Mouse (Mus musculus) liver, embryonic 14.5 days (tissue): ENCODE measurements around the gene Cdc20.

ENCODE experiments used
- CTCF ChIP-seq: IDR thresholded peaks from 2 replicates; pipeline ENCODE4 v1.5.1; 2016; ENCODE audit warnings: antibody characterized with exemption, low read depth, control low read depth
- EP300 ChIP-seq: IDR thresholded peaks from 2 replicates; pipeline ENCODE4 v1.6.1; 2016; ENCODE audit warnings: antibody characterized with exemption, low read depth

DNA sequence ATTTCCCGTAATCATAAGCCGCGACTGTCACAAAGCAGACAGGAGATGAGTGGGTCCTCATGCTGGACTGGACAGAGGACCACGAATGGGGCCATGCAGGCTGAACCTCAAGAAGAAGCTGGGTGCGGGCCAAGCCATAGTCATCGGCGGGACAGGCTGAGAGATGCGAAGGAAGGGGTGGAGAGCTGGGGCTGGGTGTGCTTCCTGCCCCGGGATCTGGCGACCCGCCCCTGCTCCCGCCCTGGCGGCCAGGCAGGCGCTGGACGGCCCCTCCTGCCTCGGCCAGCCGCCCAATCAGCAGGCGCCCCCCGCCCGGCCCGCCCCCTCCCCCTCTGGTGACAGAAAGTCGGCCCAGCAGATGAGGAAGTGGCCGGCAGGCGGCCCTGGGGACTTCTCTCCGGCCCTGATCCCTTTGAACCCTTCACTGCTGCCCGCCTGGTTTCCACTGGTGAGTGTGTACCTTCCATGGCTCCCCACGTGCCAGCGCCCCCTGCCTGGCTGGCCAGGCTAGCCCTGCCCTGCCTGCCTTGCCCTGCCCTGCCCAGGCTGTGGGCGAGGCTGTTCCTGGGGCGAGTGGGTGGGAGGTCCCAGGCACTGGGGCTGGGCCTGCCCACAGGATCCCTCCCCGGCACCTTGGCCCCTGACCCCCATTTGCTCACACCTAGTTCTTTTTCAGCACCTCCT is 9.2 kb downstream of the Cdc20 start, which contains the start of gene Elovl1:
- peak; percentile 80 for TF ChIP-seq CTCF
- TF ChIP-seq EP300: no peak
